ENCODE assay signal across 10 mouse cellular contexts in the genomic region with DNA sequence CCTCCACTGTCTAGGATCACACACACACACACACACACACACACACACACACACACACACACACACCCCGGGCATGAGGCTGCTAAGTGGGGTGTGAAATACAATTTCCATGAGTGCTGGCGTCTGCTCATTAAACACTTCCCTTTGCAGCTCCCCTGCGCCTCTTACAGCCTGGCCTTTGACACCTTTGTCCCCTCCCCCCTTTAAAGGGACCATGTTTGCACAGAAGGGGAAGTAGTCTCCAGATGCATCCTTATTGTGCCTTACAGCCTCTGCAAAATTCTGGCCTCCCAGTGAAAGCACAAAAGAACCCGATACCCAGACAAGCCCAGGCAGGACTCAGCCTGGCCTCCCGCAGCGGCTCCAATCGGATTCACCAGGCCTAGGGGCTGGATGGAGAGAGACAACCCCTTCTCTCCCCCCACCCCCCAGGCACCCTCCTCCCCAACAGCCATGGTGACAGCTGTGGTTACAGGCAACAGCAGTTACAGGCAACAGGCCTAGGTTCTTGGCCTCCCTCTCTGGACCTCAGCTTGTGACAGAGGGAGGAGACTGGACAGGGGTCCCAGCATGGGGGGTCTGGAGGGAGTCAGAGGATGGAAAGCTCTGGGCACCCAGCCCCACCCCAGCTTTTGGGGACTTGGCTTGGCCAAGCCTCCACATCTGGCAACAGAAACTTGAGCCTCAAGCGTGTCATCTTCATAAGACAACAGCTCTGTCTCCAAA. TPM values are rescaled to one million over a fixed set of nuclear protein-coding genes. Genes with fewer than 3 reads are reported as not detected.
A peak's percentile ranks its signal among the peaks of the same experiment; 100 is the strongest.
DNase-seq lines count a peak whose midpoint lies in the region; ATAC-seq lines count a peak whose summit lies in the region.
"Had no signal": no experiment of that assay in that cellular context is flagged by ENCODE, and none has a peak within 500 bp of the region (broad histone marks: within the 10 kb centered on the region; RNA-seq: fewer than 3 reads in every experiment).

No protein-coding gene starts in this region.

- peaks cover 6% of the 10 kb centered on the region for H3K27me3 ChIP-seq in heart, embryonic 11.5 days (ENCODE audit: control insufficient read depth, insufficient read depth, low read length)
- no peaks in the 10 kb centered on the region; the same call in 1 of the 2 replicates for H3K27me3 ChIP-seq in embryonic facial prominence, embryonic 13.5 days
- peaks cover 4% of the 10 kb centered on the region; the same call in 1 of the 2 replicates for H3K27me3 ChIP-seq in intestine, embryonic 15.5 days (replicated peaks)
- H3K27me3 ChIP-seq in midbrain, embryonic 11.5 days (ENCODE audit: control insufficient read depth, insufficient read depth, low read length), result peaks cover 4% of the 10 kb centered on the region; the same call in 1 of the 2 replicates
- H3K27me3 ChIP-seq: liver, embryonic 15.5 days; Patski had no signal

- no peaks in the 10 kb centered on the region for H3K9me3 ChIP-seq in heart, embryonic 11.5 days (replicated peaks; ENCODE audit: control insufficient read depth, low read length)
- H3K9me3 ChIP-seq in embryonic facial prominence, embryonic 13.5 days, result no peaks in the 10 kb centered on the region
- H3K9me3 ChIP-seq in intestine, embryonic 15.5 days, result no peaks in the 10 kb centered on the region
- H3K9me3 ChIP-seq in midbrain, embryonic 11.5 days (ENCODE audit: control insufficient read depth, low read length), result no peaks in the 10 kb centered on the region
- H3K9me3 ChIP-seq: liver, embryonic 15.5 days had no signal

- no peak for ATAC-seq in heart, embryonic 11.5 days (replicated peaks; ENCODE audit: insufficient number of reproducible peaks, low FRiP score, low TSS enrichment)
- ATAC-seq in embryonic facial prominence, embryonic 13.5 days (ENCODE audit: insufficient number of reproducible peaks, insufficient read depth, low FRiP score, low TSS enrichment, low read depth), result peak; percentile 44; the same call in 1 of the 2 replicates
- ATAC-seq in intestine, embryonic 15.5 days, result peak; percentile 73
- ATAC-seq in midbrain, embryonic 11.5 days (ENCODE audit: low FRiP score), result peak; percentile 65
- ATAC-seq: Patski had no signal

- peaks cover 32% of the 10 kb centered on the region for H3K4me1 ChIP-seq in heart, embryonic 11.5 days (ENCODE audit: control insufficient read depth, insufficient read depth, low read length)
- H3K4me1 ChIP-seq in embryonic facial prominence, embryonic 13.5 days, result peaks cover 59% of the 10 kb centered on the region
- peaks cover 30% of the 10 kb centered on the region for H3K4me1 ChIP-seq in intestine, embryonic 15.5 days (replicated peaks)
- H3K4me1 ChIP-seq in midbrain, embryonic 11.5 days (ENCODE audit: control insufficient read depth, insufficient read depth, low read length), result peaks cover 50% of the 10 kb centered on the region

- H3K27ac ChIP-seq in heart, embryonic 11.5 days (ENCODE audit: low read depth, low read length), result no peak overlapping the region
- H3K27ac ChIP-seq in embryonic facial prominence, embryonic 13.5 days, result peak overlapping the region; percentile 80
- H3K27ac ChIP-seq in intestine, embryonic 15.5 days, result peak overlapping the region; percentile 73
- peak overlapping the region; percentile 68 for H3K27ac ChIP-seq in midbrain, embryonic 11.5 days (ENCODE audit: low read depth, low read length)
- H3K27ac ChIP-seq: liver, embryonic 15.5 days had no signal

- no peaks in the 10 kb centered on the region for H3K36me3 ChIP-seq in heart, embryonic 11.5 days (ENCODE audit: control insufficient read depth, insufficient read depth, low read length)
- H3K36me3 ChIP-seq in embryonic facial prominence, embryonic 13.5 days, result no peaks in the 10 kb centered on the region
- H3K36me3 ChIP-seq in intestine, embryonic 15.5 days, result no peaks in the 10 kb centered on the region
- H3K36me3 ChIP-seq in midbrain, embryonic 11.5 days (ENCODE audit: control insufficient read depth, insufficient read depth, low read length), result no peaks in the 10 kb centered on the region
- H3K36me3 ChIP-seq: liver, embryonic 15.5 days had no signal

- H3K4me3 ChIP-seq in heart, embryonic 11.5 days (ENCODE audit: low read depth, low read length), result no peak overlapping the region
- no peak overlapping the region for H3K4me3 ChIP-seq in embryonic facial prominence, embryonic 13.5 days
- no peak overlapping the region for H3K4me3 ChIP-seq in intestine, embryonic 15.5 days (replicated peaks)
- H3K4me3 ChIP-seq in midbrain, embryonic 11.5 days (ENCODE audit: low read depth, low read length), result no peak overlapping the region
- H3K4me3 ChIP-seq: liver, embryonic 15.5 days had no signal

- WGBS in heart, embryonic 11.5 days (ENCODE audit: insufficient replicate concordance), result 14% methylated on average over 8 of the region's 8 CpGs
- 4% methylated on average over 8 of the region's 8 CpGs for WGBS in embryonic facial prominence, embryonic 13.5 days
- WGBS in intestine, embryonic 15.5 days, result 8% methylated on average over 8 of the region's 8 CpGs
- 5% methylated on average over 8 of the region's 8 CpGs for WGBS in midbrain, embryonic 11.5 days

- peak overlapping the region; percentile 22; the same call in 1 of the 2 replicates for H3K9ac ChIP-seq in heart, embryonic 11.5 days (ENCODE audit: low read depth, low read length)
- peak overlapping the region; percentile 49 for H3K9ac ChIP-seq in embryonic facial prominence, embryonic 13.5 days
- H3K9ac ChIP-seq in intestine, embryonic 15.5 days, result no peak overlapping the region
- H3K9ac ChIP-seq in midbrain, embryonic 11.5 days (ENCODE audit: low read length), result peak overlapping the region; percentile 45
- H3K9ac ChIP-seq: liver, embryonic 15.5 days had no signal

- no peak overlapping the region for H3K4me2 ChIP-seq in heart, embryonic 11.5 days
- H3K4me2 ChIP-seq in embryonic facial prominence, embryonic 13.5 days, result peak overlapping the region; percentile 39
- peak overlapping the region; percentile 11; the same call in 1 of the 2 replicates for H3K4me2 ChIP-seq in intestine, embryonic 15.5 days (replicated peaks)
- H3K4me2 ChIP-seq in midbrain, embryonic 11.5 days, result no peak overlapping the region
- H3K4me2 ChIP-seq: liver, embryonic 15.5 days had no signal

- DNase-seq in heart, postnatal 25 days (ENCODE audit: low spot score), result no peak
- peak; percentile 93 for DNase-seq in midbrain, embryonic 11.5 days (ENCODE audit: low spot score, missing footprints)
- DNase-seq in thymus, postnatal 14 days, result no peak
- no peak for DNase-seq in layer of hippocampus, postnatal 36 days
- no peak for DNase-seq in ovary, postnatal 14 days (ENCODE audit: low spot score)

- intact Hi-C loops in heart, postnatal 25 days (cut with DNase I), result no loop called here

RNA-seq across cellular contexts. Expression of gene Enho, which starts 11.8 kb away (rescaled TPM):
- polyA plus RNA-seq in heart, embryonic 11.5 days (2014; fragmentation: Nextera tagmentation; extraction: Ambion mirVana), result 4.1 and 4.7 TPM in 2 replicates
- total RNA-seq in heart, postnatal 25 days (2021), result 1 to 10 TPM; 8.0 to 8.8 TPM
- polyA plus RNA-seq in embryonic facial prominence, embryonic 13.5 days (2015; fragmentation: Nextera tagmentation; extraction: Ambion mirVana), result 19.4 and 23.2 TPM in 2 replicates
- polyA plus RNA-seq in intestine, embryonic 15.5 days (2015; fragmentation: Nextera tagmentation; extraction: Ambion mirVana), result 10.8 and 11.2 TPM in 2 replicates
- polyA plus RNA-seq in midbrain, embryonic 11.5 days (2014; fragmentation: Nextera tagmentation; extraction: Ambion mirVana), result 30.4 and 32.9 TPM in 2 replicates
- total RNA-seq in layer of hippocampus, postnatal 36 days (2021), result 10 to 100 TPM; 60.2 to 64.3 TPM

RNA-seq across cellular contexts. Expression of gene Dnaic1, which starts 58.8 kb away (rescaled TPM):
- polyA plus RNA-seq in heart, embryonic 11.5 days (2014; fragmentation: Nextera tagmentation; extraction: Ambion mirVana), result 1.2 TPM in 2 replicates
- 1 to 10 TPM; 1.8 to 2.7 TPM for total RNA-seq in heart, postnatal 25 days (2021)
- 1.0 and 1.3 TPM in 2 replicates for polyA plus RNA-seq in embryonic facial prominence, embryonic 13.5 days (2015; fragmentation: Nextera tagmentation; extraction: Ambion mirVana)
- 5.6 and 5.8 TPM in 2 replicates for polyA plus RNA-seq in intestine, embryonic 15.5 days (2015; fragmentation: Nextera tagmentation; extraction: Ambion mirVana)
- polyA plus RNA-seq in midbrain, embryonic 11.5 days (2014; fragmentation: Nextera tagmentation; extraction: Ambion mirVana), result 1.7 and 1.9 TPM in 2 replicates
- total RNA-seq in layer of hippocampus, postnatal 36 days (2021), result 10 to 100 TPM in 1 of 2 experiments, 1 to 10 TPM in 1; 8.2 to 10.1 TPM

RNA-seq across cellular contexts. Expression of gene Fam219a, which starts 59.0 kb away (rescaled TPM):
- polyA plus RNA-seq in heart, embryonic 11.5 days (2014; fragmentation: Nextera tagmentation; extraction: Ambion mirVana), result 1.5 and 1.8 TPM in 2 replicates
- total RNA-seq in heart, postnatal 25 days (2021), result 10 to 100 TPM; 12.5 to 14.3 TPM
- polyA plus RNA-seq in embryonic facial prominence, embryonic 13.5 days (2015; fragmentation: Nextera tagmentation; extraction: Ambion mirVana), result 1.8 and 3.1 TPM in 2 replicates
- polyA plus RNA-seq in intestine, embryonic 15.5 days (2015; fragmentation: Nextera tagmentation; extraction: Ambion mirVana), result 2.3 TPM in 2 replicates
- 8.5 and 8.8 TPM in 2 replicates for polyA plus RNA-seq in midbrain, embryonic 11.5 days (2014; fragmentation: Nextera tagmentation; extraction: Ambion mirVana)
- 100 to 1,000 TPM; 151 to 152 TPM for total RNA-seq in layer of hippocampus, postnatal 36 days (2021)

Comparison
In these comparisons a context has a peak if more than half of its experiments do, and no peak if none do; other contexts are left out.
1. H3K4me2 ChIP-seq: peak in embryonic facial prominence, embryonic 13.5 days (single experiment) and intestine, embryonic 15.5 days (single experiment); none in heart, embryonic 11.5 days (single experiment) and midbrain, embryonic 11.5 days (single experiment).